Mouse (Mus musculus) heart, adult 2 months (tissue): ENCODE data around the gene Foxp1. TPM values are rescaled to one million over a fixed set of nuclear protein-coding genes. Genes with fewer than 3 reads are reported as not detected.

Experiments
- DNase-seq, 2 experiments: peaks; one replicate each; pipeline ENCODE4 v3.0.0; 2021
- H3K27ac ChIP-seq: fragments of 200-600 bp; 2 replicates; pipeline ENCODE4 v1.8.1; 2022
- H3K27me3 ChIP-seq: fragments of 200-500 bp; 2 replicates; pipeline ENCODE4 v1.6.1; 2012; ENCODE audit warnings: mild to moderate bottlenecking, low read length, inconsistent platforms, mixed read lengths; ENCODE audit not compliant: control insufficient read depth, insufficient read depth
- H3K36me3 ChIP-seq: fragments of 200-500 bp; 2 replicates; pipeline ENCODE4 v1.6.1; 2012; ENCODE audit warnings: low read length, inconsistent platforms; ENCODE audit not compliant: control insufficient read depth, insufficient read depth
- H3K4me1 ChIP-seq: fragments of 200-500 bp; 2 replicates; pipeline ENCODE4 v1.6.1; 2011; ENCODE audit warnings: low read length; ENCODE audit not compliant: control insufficient read depth, insufficient read depth
- H3K4me3 ChIP-seq: fragments of 200-600 bp; 2 replicates; pipeline ENCODE4 v1.8.1; 2022
- H3K79me2 ChIP-seq: fragments of 200-500 bp; replicated peaks from 2 replicates; pipeline ENCODE4 v1.6.1; 2012; ENCODE audit warnings: mild to moderate bottlenecking, inconsistent platforms, low read length, moderate library complexity, mixed read lengths; ENCODE audit not compliant: control insufficient read depth, insufficient read depth
- H3K9ac ChIP-seq: fragments of 200-500 bp; 2 replicates; pipeline ENCODE4 v1.6.1; 2012; ENCODE audit warnings: low read depth, mild to moderate bottlenecking, control low read depth, inconsistent platforms, low read length, mixed read lengths
- CTCF ChIP-seq: fragments of 200-600 bp; IDR thresholded peaks from 2 replicates; pipeline ENCODE4 v1.8.1; 2022; ENCODE audit warnings: antibody characterized with exemption, mild to moderate bottlenecking, moderate library complexity
- EP300 ChIP-seq: fragments of 200-500 bp; IDR thresholded peaks from 2 replicates; pipeline ENCODE4 v1.6.1; 2011; ENCODE audit warnings: low read depth, low read length, control low read depth; ENCODE audit not compliant: insufficient read depth
- POLR2A ChIP-seq: fragments of 200-500 bp; IDR thresholded peaks from 2 replicates; pipeline ENCODE4 v1.6.1; 2011; ENCODE audit warnings: mild to moderate bottlenecking, low read depth, low read length, control low read depth; ENCODE audit not compliant: insufficient read depth
- WGBS: fragments of 180-500 bp; shearing (Covaris S2); methylation state at CpG from one replicate; pipeline ENCODE4 v1.1.7; 2018; 5-methylcytosine and 5-hydroxymethylcytosine counted together
- intact Hi-C: fragments of 180-260 bp; cut with DNase I; formaldehyde crosslinking; loops from one replicate; pipeline ENCODE4 v1.15.1; 2025
- polyA plus RNA-seq: library from polyadenylated mRNA; depleted of rRNA; stranded (reverse); fragments of >200 nt; gene quantifications from 2 replicates; pipeline ENCODE4 v1.2.3, GENCODE M21; 2012
- total RNA-seq, 2 experiments: library from RNA; stranded (reverse); gene quantifications; 2 replicates each; pipeline ENCODE4 v1.2.3; 2021

The Foxp1 gene
- total and polyA plus RNA-seq, 3 experiments: 22.9 to 31.6 (median 26.4) TPM

GRCm38 (mm10) chr6:99079041-99079835 lies 443.3 kb downstream of the Foxp1 start:
- no peak overlapping the region for H3K4me3 ChIP-seq
- WGBS: 79% methylated on average over 10 of the region's 10 CpGs
- peaks cover 12% of the 10 kb centered on the region for H3K4me1 ChIP-seq
- no peak overlapping the region for H3K27ac ChIP-seq
- TF ChIP-seq EP300 (no peak), POLR2A (no peak), CTCF (no peak)
- H3K79me2 ChIP-seq: peaks cover 2% of the 10 kb centered on the region; the same call in 1 of the 2 replicates
- no peaks in the 10 kb centered on the region for H3K27me3 ChIP-seq
- no peak for DNase-seq
- H3K9ac ChIP-seq: no peak overlapping the region
- intact Hi-C loops: no loop called here
- peaks cover 13% of the 10 kb centered on the region for H3K36me3 ChIP-seq

GRCm38 (mm10) chr6:99078089-99078488 lies 444.4 kb downstream of the Foxp1 start:
- no peak overlapping the region for H3K27ac ChIP-seq
- no peak for TF ChIP-seq EP300
- TF ChIP-seq POLR2A: no peak
- no peak for TF ChIP-seq CTCF
- H3K27me3 ChIP-seq: no peaks in the 10 kb centered on the region
- H3K9ac ChIP-seq: no peak overlapping the region
- WGBS: 87% methylated on average over 4 of the region's 4 CpGs
- H3K4me1 ChIP-seq: peaks cover 9% of the 10 kb centered on the region
- no peak for DNase-seq
- peaks cover 13% of the 10 kb centered on the region for H3K36me3 ChIP-seq
- H3K4me3 ChIP-seq: no peak overlapping the region
- intact Hi-C loops: no loop called here
- H3K79me2 ChIP-seq: peaks cover 2% of the 10 kb centered on the region; the same call in 1 of the 2 replicates

DNA sequence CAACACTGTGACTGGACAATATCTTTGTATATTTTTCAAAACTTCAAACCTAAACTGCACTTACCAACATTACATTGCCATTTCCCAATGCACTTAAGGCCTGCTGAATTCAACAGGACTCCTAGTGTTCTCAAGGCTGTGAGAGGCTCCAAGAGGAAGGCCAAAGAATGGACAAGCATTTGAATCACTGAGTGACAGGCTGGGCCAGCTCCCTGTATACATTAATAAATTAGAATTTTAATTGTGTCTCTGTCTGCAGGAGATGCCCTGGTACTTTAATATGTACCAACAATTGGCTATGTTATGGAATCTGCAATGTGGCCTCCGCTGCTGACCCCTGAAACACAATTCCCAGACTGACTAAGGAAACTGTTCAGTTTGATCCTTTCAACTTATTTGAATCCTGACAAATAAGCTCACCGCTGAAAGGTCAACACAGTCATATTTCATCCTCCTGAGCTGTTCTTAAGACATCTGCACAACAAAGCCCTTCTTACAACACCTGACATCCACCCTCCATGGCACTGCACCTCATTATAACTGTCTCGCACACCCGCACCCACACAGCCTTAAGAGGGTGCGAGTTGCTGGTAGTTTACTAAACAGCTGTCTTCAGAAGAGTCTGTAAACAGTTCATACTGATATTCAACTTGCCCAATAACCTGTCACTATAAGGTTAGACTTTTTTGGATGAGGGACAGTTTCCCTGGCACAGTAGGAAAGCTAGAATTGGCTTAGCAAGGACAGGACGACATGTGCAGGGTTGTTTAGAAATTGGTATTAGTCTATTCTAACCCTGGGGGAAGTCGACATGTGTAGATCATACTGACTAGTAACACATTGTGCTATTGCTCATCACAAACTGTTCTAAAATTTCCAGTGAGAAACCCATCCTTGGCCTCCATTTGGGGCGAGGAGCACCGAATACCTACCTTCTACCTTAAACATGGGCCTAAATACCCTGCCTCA lies 448.9 kb downstream of the Foxp1 start:
- no peak for TF ChIP-seq POLR2A
- no peak for TF ChIP-seq CTCF
- TF ChIP-seq EP300: no peak
- no peak for DNase-seq
- H3K4me1 ChIP-seq: peaks cover 2% of the 10 kb centered on the region; the same call in 1 of the 2 replicates
- no peak overlapping the region for H3K27ac ChIP-seq
- WGBS: 93% methylated on average over 9 of the region's 9 CpGs
- H3K36me3 ChIP-seq: no peaks in the 10 kb centered on the region; the same call in 1 of the 2 replicates
- H3K27me3 ChIP-seq: no peaks in the 10 kb centered on the region
- no peak overlapping the region for H3K9ac ChIP-seq
- no peak overlapping the region for H3K4me3 ChIP-seq
- intact Hi-C loops: no loop called here
- H3K79me2 ChIP-seq: 0 out of 2 replicates have a peak, but pooled peaks cover 2% of the 10 kb centered on the region

DNA sequence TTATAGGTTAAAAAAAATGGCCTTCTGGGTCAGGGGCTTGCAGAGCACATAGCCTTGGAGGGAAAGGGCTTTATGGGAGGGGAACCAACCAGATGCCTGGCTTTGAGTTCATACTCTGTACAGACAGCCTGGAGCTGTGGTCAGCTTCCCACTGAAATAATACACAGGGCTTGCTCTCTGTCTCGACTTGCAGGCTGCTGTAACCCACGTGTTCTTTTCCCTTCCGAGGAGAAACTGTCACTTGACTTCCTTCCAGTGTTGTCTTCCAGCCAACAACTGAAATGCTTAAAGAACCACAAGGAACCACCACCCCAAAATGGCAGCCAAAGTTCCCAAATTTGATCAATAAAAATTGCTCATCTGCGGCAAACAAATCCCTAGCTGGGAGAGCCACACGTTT lies 451.8 kb downstream of the Foxp1 start:
- H3K9ac ChIP-seq: no peak overlapping the region
- peaks cover 6% of the 10 kb centered on the region for H3K4me1 ChIP-seq
- DNase-seq: no peak
- intact Hi-C loops: no loop called here
- H3K4me3 ChIP-seq: no peak overlapping the region
- H3K27ac ChIP-seq: no peak overlapping the region
- 50% methylated on average over 5 of the region's 5 CpGs for WGBS
- TF ChIP-seq EP300: no peak
- no peak for TF ChIP-seq POLR2A
- TF ChIP-seq CTCF: no peak
- H3K79me2 ChIP-seq: no peaks in the 10 kb centered on the region
- H3K36me3 ChIP-seq: no peaks in the 10 kb centered on the region; the same call in 1 of the 2 replicates
- no peaks in the 10 kb centered on the region for H3K27me3 ChIP-seq

- H3K27ac ChIP-seq: no peak overlapping the region
- H3K79me2 ChIP-seq: no peaks in the 10 kb centered on the region
- no peak overlapping the region for H3K9ac ChIP-seq
- 92% methylated on average over 1 of the region's 1 CpGs for WGBS
- intact Hi-C loops: loop anchor here (5.0 kb wide), 1 partner anchor 318 kb away; no protein-coding TSS in a partner anchor
- H3K27me3 ChIP-seq: no peaks in the 10 kb centered on the region
- no peak overlapping the region for H3K4me3 ChIP-seq
- peaks cover 12% of the 10 kb centered on the region for H3K4me1 ChIP-seq
- no peak for TF ChIP-seq EP300
- TF ChIP-seq POLR2A: no peak
- no peak for DNase-seq
- no peaks in the 10 kb centered on the region; the same call in 1 of the 2 replicates for H3K36me3 ChIP-seq
Measured at GRCm38 (mm10) chr6:99069726-99070125, 452.8 kb downstream of the Foxp1 start.
